Mouse (Mus musculus): ENCODE data around the gene Imp3. TPM values are rescaled to one million over a fixed set of nuclear protein-coding genes. Genes with fewer than 3 reads are reported as not detected.

Imp3 gene
- polyA plus RNA-seq, 1 experiment, result 122 TPM

GRCm38 (mm10) chr9:56927191-56928012 lies 9.9 kb upstream of the Imp3 start:
- no peak for TF ChIP-seq MYOD1 (IDR thresholded peaks at IDR 0.05; ENCODE audit: control insufficient read depth, insufficient read length, low read depth)
- TF ChIP-seq USF1 (IDR thresholded peaks at IDR 0.05; ENCODE audit: low read depth), result no peak
- no peak for TF ChIP-seq CEBPB (IDR thresholded peaks at IDR 0.05; ENCODE audit: low read depth)
- TF ChIP-seq MYOG (IDR thresholded peaks at IDR 0.05; ENCODE audit: control insufficient read depth, extremely low read depth, insufficient read length), result no peak
- no peak for TF ChIP-seq MAX (IDR thresholded peaks at IDR 0.05)
- TF ChIP-seq CTCF (IDR thresholded peaks at IDR 0.05; ENCODE audit: control insufficient read depth, insufficient read depth, insufficient read length), result no peak
- TF ChIP-seq FOSL1 (IDR thresholded peaks at IDR 0.05; ENCODE audit: insufficient read depth, low read length, poor library complexity, severe bottlenecking), result no peak
- Histone ChIP-seq H3K4me3 (ENCODE audit: insufficient read depth, poor library complexity, severe bottlenecking) (peak overlapping the region; percentile 49), H3K36me3 (ENCODE audit: control insufficient read depth, insufficient read depth) (peaks cover 4% of the 10 kb centered on the region), H3K79me3 (ENCODE audit: low read depth) (peaks cover under 1% of the 10 kb centered on the region), H3K27me3 (ENCODE audit: control insufficient read depth, insufficient read depth, insufficient read length) (no peaks in the 10 kb centered on the region), H3K79me2 (ENCODE audit: control insufficient read depth, insufficient read depth) (peaks cover 48% of the 10 kb centered on the region), H3ac (ENCODE audit: control insufficient read depth, insufficient read length, low read depth) (peak overlapping the region; percentile 65)

- Histone ChIP-seq H3K79me2 (ENCODE audit: control insufficient read depth, insufficient read depth) (peaks cover 40% of the 10 kb centered on the region), H3K4me3 (ENCODE audit: insufficient read depth, poor library complexity, severe bottlenecking) (peak within 1 kb of the TSS; percentile 49), H3K79me3 (ENCODE audit: low read depth) (no peaks in the 10 kb centered on the region), H3K36me3 (ENCODE audit: control insufficient read depth, insufficient read depth) (no peaks in the 10 kb centered on the region), H3K27me3 (ENCODE audit: control insufficient read depth, insufficient read depth, insufficient read length) (no peaks in the 10 kb centered on the region), H3ac (ENCODE audit: control insufficient read depth, insufficient read length, low read depth) (peak within 1 kb of the TSS; percentile 82)
- TF ChIP-seq CTCF (IDR thresholded peaks at IDR 0.05; ENCODE audit: control insufficient read depth, insufficient read depth, insufficient read length) (peak; percentile 36), CEBPB (IDR thresholded peaks at IDR 0.05; ENCODE audit: low read depth) (peak; percentile 42), MYOG (IDR thresholded peaks at IDR 0.05; ENCODE audit: control insufficient read depth, extremely low read depth, insufficient read length) (no peak)
Measured at GRCm38 (mm10) chr9:56928041-56928811, 9.0 kb upstream of the Imp3 start, which contains the start of gene Snx33. Snx33 (minus strand) TSS chr9:56928371.

GRCm38 (mm10) chr9:56929496-56929895 lies 7.8 kb upstream of the Imp3 start:
- no peak overlapping the region for H3K4me3 ChIP-seq (ENCODE audit: insufficient read depth, poor library complexity, severe bottlenecking)
- TF ChIP-seq MAX (IDR thresholded peaks at IDR 0.05), result no peak
- no peak for TF ChIP-seq FOSL1 (IDR thresholded peaks at IDR 0.05; ENCODE audit: insufficient read depth, low read length, poor library complexity, severe bottlenecking)
- no peak for TF ChIP-seq MYOG (IDR thresholded peaks at IDR 0.05; ENCODE audit: control insufficient read depth, extremely low read depth, insufficient read length)
- no peak for TF ChIP-seq USF1 (IDR thresholded peaks at IDR 0.05; ENCODE audit: low read depth)
- TF ChIP-seq CEBPB (IDR thresholded peaks at IDR 0.05; ENCODE audit: low read depth), result no peak
- no peak for TF ChIP-seq CTCF (IDR thresholded peaks at IDR 0.05; ENCODE audit: control insufficient read depth, insufficient read depth, insufficient read length)
- peak; percentile 7 for TF ChIP-seq MYOD1 (IDR thresholded peaks at IDR 0.05; ENCODE audit: control insufficient read depth, insufficient read length, low read depth)
- H3K79me3 ChIP-seq (ENCODE audit: low read depth), result no peaks in the 10 kb centered on the region

GRCm38 (mm10) chr9:56930556-56930955 lies 6.7 kb upstream of the Imp3 start:
- no peak overlapping the region for H3K4me3 ChIP-seq (ENCODE audit: insufficient read depth, poor library complexity, severe bottlenecking)
- no peak overlapping the region for H3ac ChIP-seq (ENCODE audit: control insufficient read depth, insufficient read length, low read depth)
- no peaks in the 10 kb centered on the region for H3K79me3 ChIP-seq (ENCODE audit: low read depth)
- no peaks in the 10 kb centered on the region for H3K36me3 ChIP-seq (ENCODE audit: control insufficient read depth, insufficient read depth)
- H3K27me3 ChIP-seq (ENCODE audit: control insufficient read depth, insufficient read depth, insufficient read length), result no peaks in the 10 kb centered on the region
- TF ChIP-seq FOSL1 (IDR thresholded peaks at IDR 0.05; ENCODE audit: insufficient read depth, low read length, poor library complexity, severe bottlenecking), result no peak
- no peak for TF ChIP-seq USF1 (IDR thresholded peaks at IDR 0.05; ENCODE audit: low read depth)
- no peak for TF ChIP-seq CTCF (IDR thresholded peaks at IDR 0.05; ENCODE audit: control insufficient read depth, insufficient read depth, insufficient read length)
- no peak for TF ChIP-seq CEBPB (IDR thresholded peaks at IDR 0.05; ENCODE audit: low read depth)
- no peak for TF ChIP-seq MYOG (IDR thresholded peaks at IDR 0.05; ENCODE audit: control insufficient read depth, extremely low read depth, insufficient read length)
- no peak for TF ChIP-seq MYOD1 (IDR thresholded peaks at IDR 0.05; ENCODE audit: control insufficient read depth, insufficient read length, low read depth)
- no peak for TF ChIP-seq MAX (IDR thresholded peaks at IDR 0.05)
- H3K79me2 ChIP-seq (ENCODE audit: control insufficient read depth, insufficient read depth), result peaks cover 22% of the 10 kb centered on the region

More at GRCm38 (mm10) chr9:56929496-56929895, 7.8 kb upstream of the Imp3 start:
- peaks cover 28% of the 10 kb centered on the region for H3K79me2 ChIP-seq (ENCODE audit: control insufficient read depth, insufficient read depth)
- H3K36me3 ChIP-seq (ENCODE audit: control insufficient read depth, insufficient read depth), result no peaks in the 10 kb centered on the region
- H3K27me3 ChIP-seq (ENCODE audit: control insufficient read depth, insufficient read depth, insufficient read length), result no peaks in the 10 kb centered on the region
- no peak overlapping the region for H3ac ChIP-seq (ENCODE audit: control insufficient read depth, insufficient read length, low read depth)

- peaks cover 32% of the 10 kb centered on the region for H3K79me2 ChIP-seq (ENCODE audit: control insufficient read depth, insufficient read depth)
- no peaks in the 10 kb centered on the region for H3K27me3 ChIP-seq (ENCODE audit: control insufficient read depth, insufficient read depth, insufficient read length)
- no peaks in the 10 kb centered on the region for H3K36me3 ChIP-seq (ENCODE audit: control insufficient read depth, insufficient read depth)
- H3K79me3 ChIP-seq (ENCODE audit: low read depth), result peaks cover 21% of the 10 kb centered on the region
- TF ChIP-seq CEBPB (IDR thresholded peaks at IDR 0.05; ENCODE audit: low read depth) (no peak), FOSL1 (IDR thresholded peaks at IDR 0.05; ENCODE audit: insufficient read depth, low read length, poor library complexity, severe bottlenecking) (no peak), MAX (IDR thresholded peaks at IDR 0.05) (no peak), MYOD1 (IDR thresholded peaks at IDR 0.05; ENCODE audit: control insufficient read depth, insufficient read length, low read depth) (no peak), MYOG (IDR thresholded peaks at IDR 0.05; ENCODE audit: control insufficient read depth, extremely low read depth, insufficient read length) (no peak), CTCF (IDR thresholded peaks at IDR 0.05; ENCODE audit: control insufficient read depth, insufficient read depth, insufficient read length) (no peak), USF1 (IDR thresholded peaks at IDR 0.05; ENCODE audit: low read depth) (no peak)
- peak overlapping the region; percentile 74 for H3K4me3 ChIP-seq (ENCODE audit: insufficient read depth, poor library complexity, severe bottlenecking)
- no peak overlapping the region for H3ac ChIP-seq (ENCODE audit: control insufficient read depth, insufficient read length, low read depth)
Measured at GRCm38 (mm10) chr9:56936861-56937222, 433 bp upstream of the Imp3 start.
